Mouse (Mus musculus) cortical plate, adult 2 months (tissue): ENCODE results near the gene C5ar1.

Experiments used
- CTCF ChIP-seq: fragments of 200-500 bp; IDR thresholded peaks from 2 replicates; pipeline ENCODE4 v1.5.1; 2011; ENCODE audit warnings: mild to moderate bottlenecking, control low read depth, low read length; ENCODE audit not compliant: insufficient read depth; ENCODE audit errors: extremely low read depth
- POLR2A ChIP-seq: fragments of 200-500 bp; IDR thresholded peaks from 2 replicates; pipeline ENCODE4 v1.6.1; 2011; ENCODE audit warnings: mild to moderate bottlenecking, low read length, control low read depth; ENCODE audit not compliant: insufficient read depth; ENCODE audit errors: extremely low read depth

DNA sequence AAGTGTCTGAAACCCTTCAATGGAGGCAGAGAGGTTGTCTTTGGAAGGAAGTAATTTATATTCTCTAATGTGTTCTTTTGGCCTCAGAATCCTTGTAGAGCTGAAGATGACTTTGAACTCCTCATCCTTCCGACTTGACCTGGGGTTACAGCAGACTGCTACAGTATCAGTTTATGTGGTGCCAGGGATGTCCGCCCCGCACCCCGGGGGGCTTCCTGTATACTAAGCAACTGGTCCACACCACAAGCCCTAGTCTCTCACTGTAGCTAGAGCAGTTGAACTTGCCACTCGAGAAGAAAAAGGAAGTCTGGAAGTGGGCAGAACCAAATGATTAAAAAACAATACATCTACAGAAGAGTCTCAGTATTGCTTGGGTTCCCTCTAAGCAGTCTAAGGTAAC lies 4.5 kb upstream of the C5ar1 start:
- TF ChIP-seq CTCF (no peak), POLR2A (no peak)
